Mouse (Mus musculus) Muller cell, postnatal 12 days (primary cell): ENCODE results near the gene Myct1.

Source experiments
- DNase-seq: peaks from one replicate; pipeline ENCODE4 v3.0.0-alpha.2; 2015; ENCODE audit errors: inconsistent ontology term

The Myct1 gene

DNA sequence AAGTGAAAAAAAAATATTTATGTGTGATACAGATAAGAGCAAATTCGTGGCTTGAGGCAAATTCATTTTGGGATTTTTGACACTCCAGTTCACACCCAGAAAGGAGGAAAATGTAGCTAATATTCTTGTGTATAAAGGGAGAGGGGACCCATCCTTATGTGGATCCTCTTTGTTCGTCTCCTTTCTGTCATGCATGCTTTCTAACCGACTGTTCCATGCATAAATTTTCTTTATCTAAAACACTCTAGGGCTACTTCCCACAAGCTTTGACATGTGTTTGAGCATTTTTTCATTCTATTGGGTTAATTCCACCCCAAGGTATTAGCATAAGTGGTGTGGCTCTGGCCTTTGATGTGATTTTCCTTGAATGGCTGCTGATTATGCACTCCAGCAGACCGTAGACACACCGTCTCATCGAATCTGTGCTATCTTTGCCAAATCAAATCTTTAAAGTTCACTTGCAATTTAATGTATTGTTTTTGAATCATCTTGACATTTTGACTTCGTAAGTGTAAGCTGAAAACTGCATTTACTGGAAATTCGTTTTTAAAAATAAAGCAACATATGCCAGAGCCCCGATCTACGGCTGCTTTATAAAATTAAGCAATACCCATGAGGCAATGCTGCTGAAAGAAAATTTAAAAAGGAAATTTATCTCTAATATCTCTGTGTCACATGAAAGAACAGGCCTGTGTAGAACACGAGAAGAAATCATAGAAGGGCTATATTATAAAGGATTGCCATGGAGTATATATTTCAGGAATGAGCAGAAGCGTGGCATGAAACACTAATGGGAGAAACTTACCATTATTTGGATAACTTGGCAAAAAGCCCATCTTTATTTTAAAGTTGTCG is 21.8 kb downstream of the Myct1 start:
- DNase-seq: no peak

DNA sequence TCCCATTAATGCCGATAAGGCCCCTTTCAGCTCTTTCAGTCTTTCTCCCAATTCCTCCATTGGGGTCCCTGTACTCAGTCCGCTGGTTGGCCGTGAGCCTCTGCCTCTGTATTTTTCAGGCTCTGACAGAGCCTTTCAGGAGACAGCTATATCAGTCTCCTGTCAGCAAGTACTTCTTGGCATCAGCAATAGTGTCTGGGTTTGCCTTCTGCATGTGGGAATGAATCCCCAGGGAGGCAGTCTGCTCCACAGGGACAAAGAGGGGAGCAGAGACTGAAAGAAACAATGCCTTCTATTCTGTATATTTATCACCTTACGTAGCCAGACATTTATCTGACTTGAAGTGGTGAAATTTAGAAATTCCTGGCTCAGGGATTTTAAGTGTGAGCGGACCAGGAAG is 32.7 kb downstream of the Myct1 start:
- no peak for DNase-seq

DNA sequence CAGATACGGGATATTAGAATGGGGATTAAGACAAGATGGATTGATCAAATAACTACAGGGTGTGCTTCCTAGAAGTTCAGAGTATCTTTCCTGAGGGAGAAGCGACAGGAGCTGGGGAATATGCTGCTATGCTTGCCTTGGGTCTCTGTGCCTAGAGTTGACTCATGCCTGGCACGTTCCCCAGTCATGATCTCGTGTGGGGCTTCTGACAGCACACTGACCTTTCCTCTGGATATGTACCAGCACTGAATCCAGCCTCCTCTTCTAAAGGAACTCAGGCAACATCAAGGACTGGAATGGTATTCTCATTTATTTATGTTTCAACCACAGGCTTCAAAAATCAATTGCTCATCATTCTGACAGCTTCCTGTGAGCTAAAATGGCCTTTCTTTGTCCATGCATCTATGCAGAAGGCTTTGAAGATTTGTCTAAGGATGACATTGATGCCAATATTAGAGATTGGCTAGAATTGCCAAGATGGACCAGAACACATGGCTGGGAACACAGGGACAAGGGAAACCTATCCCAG is 40.2 kb downstream of the Myct1 start:
- peak; percentile 93 for DNase-seq

DNA sequence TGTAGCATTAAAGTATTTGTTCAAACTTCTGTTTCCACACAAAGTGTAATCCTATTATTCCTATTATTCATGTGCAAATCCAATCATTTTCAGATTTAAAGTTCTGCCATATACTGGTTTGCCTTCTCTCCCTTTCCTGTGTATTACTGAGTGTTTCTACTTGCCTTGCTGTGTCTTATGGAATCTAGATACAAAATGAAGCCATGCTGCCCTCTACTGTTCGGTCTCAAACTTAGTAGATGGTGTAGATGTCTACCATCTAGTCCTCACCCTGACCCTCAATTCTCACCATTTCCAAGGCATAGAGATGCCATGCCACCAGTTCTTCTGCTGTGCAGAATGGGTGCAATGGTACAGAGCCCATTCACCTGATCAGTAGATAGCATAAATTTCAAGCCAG is 40.8 kb downstream of the Myct1 start:
- DNase-seq: no peak

DNA sequence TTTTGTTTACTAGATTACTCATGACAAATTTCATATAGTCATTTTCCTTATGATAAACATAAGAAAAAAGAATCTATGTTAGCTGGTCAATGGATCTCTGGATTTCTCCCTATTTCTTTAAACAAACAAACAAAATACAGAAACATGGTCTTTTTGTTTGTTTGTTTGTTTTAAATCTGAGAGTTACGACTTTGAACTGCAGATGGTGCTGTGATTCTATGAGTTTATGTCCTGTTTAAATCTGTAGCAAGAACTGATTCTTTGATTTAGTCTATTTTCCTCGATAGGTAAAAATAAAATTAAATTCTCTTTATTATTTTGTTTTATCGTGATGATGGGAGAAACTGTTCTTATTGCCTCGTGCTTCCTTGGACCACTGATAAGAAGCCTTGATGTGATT is 43.7 kb downstream of the Myct1 start:
- DNase-seq: no peak

DNA sequence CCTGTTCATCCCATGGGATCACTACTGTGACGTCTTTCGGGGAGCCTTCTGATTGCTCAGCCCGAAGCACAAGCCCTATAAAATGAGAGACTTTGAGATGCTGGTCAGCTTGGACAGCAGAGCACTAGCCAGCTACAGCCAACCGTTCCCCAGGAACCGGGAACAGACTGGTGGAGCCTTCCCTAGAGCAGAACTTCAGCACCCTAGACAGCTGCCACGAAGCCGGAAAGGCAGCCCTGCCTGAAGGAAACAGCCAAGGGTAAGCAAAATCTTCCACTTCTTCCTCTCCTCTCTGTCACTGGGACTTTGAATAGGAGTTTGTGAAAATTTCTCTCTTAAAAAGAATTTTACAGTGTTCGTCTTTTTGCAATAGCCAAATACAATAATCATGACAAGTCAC is 45.5 kb downstream of the Myct1 start, which contains the start of gene Vip:
Gene Vip, plus strand, starts transcription at position 107 of the 400 bp plus-strand sequence.
- peak; percentile 29 for DNase-seq
